Mouse (Mus musculus) brain, adult 10 weeks (tissue): ENCODE results near the gene Olfr1295. TPM values are rescaled to one million over a fixed set of nuclear protein-coding genes. Genes with fewer than 3 reads are reported as not detected.

Experiments used
- polyA plus RNA-seq: library from polyadenylated mRNA; stranded (reverse); fragments of 350-450 nt; fragmentation: Illumina TruSeq; extraction: RNeasy Lipid Tissue Mini Kit (QIAGEN cat#74804); gene quantifications from one replicate; pipeline ENCODE4 v1.2.3, GENCODE M21; 2015; ENCODE audit warnings: low read depth, low replicate concordance

Gene Olfr1295
- polyA plus RNA-seq: not detected

DNA sequence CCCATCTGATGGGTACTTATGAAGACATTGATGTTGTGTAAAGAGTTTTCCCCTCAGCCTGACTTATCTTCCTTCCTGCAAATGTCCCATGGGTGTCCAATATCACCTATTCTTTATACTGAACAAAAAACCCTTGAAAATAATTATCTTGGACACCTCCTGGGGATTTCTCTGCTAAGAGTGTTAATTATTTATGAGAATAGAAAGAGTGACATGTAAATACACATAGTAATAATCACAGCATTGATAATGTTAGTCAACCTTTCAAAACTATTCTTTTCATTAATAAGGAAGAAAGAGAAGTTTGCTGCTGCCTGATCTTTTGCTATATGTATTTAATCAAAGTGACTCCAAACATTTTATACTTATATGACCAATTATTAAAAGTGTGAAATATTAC lies at the start of gene Olfr1295:
Olfr1295 (minus strand) TSS at position 101 of the 400 bp plus-strand sequence.

DNA sequence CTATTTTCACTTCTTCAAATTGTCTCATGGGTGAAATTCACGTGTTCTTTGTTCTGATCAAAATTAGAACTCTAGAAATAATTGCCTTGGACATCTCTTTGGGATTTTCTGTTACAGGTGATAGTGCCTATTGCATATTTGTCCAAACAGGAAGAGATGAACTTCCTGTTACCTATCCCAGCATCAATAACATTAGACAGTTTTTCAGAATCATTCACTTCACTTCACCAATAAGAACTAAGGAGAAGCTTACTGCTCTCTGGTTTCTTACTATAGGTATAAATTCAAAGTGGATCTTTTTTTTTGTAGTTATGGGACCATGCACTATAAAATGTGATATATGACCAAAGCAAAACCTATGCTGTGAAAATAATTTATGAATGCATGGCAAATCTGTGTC lies 29.3 kb downstream of the Olfr1295 start, which contains the start of gene Olfr1294:
Olfr1294 (minus strand) TSS at position 101 of the 400 bp plus-strand sequence.

DNA sequence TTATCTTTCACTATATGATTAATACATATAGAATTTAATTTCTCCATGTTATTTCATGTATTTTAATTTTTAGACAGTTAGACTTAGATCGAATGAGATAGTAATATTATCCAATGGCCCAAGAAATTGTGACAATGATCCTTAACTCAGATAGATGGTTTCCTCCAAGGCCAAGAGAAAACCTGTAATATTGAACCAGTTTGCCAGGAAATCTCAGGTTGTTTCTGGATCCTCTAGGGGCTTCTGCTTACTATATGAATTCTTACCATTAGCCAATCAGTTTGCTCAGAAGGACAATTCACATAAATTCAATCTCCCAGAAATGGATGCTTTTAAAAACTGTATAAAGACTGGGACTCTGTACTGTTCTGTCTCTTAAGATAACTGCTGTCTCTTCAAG lies 44.6 kb downstream of the Olfr1295 start, which contains the start of gene Olfr1293-ps:
Olfr1293-ps (plus strand) TSS at position 301 of the 400 bp plus-strand sequence.

Other genes with a start within 250 kb of the Olfr1295 start
- not detected for gene Olfr1281, start 243.2 kb downstream of the Olfr1295 start, polyA plus RNA-seq
- gene Olfr1282, start 233.6 kb downstream of the Olfr1295 start, polyA plus RNA-seq: not detected
- not detected for gene Olfr1283, start 202.9 kb downstream of the Olfr1295 start, polyA plus RNA-seq
- gene Olfr1284, start 194.2 kb downstream of the Olfr1295 start, polyA plus RNA-seq: not detected
- not detected for gene Olfr1286, start 146.6 kb downstream of the Olfr1295 start, polyA plus RNA-seq
- gene Olfr1287, start 120.5 kb downstream of the Olfr1295 start, polyA plus RNA-seq: not detected
- not detected for gene Olfr1288, start 95.6 kb downstream of the Olfr1295 start, polyA plus RNA-seq
- gene Olfr1289, start 88.9 kb downstream of the Olfr1295 start, polyA plus RNA-seq: not detected
- gene Olfr1290, start 75.9 kb downstream of the Olfr1295 start, polyA plus RNA-seq: not detected
- gene Olfr1291-ps1, start 72.5 kb downstream of the Olfr1295 start, polyA plus RNA-seq: not detected
- not detected for gene Olfr1293-ps, start 44.5 kb downstream of the Olfr1295 start, polyA plus RNA-seq
- gene Olfr1294, start 29.4 kb downstream of the Olfr1295 start, polyA plus RNA-seq: not detected
- gene Olfr1297, start 56.8 kb upstream of the Olfr1295 start, polyA plus RNA-seq: not detected
- not detected for gene Olfr1298, start 79.5 kb upstream of the Olfr1295 start, polyA plus RNA-seq
- gene Olfr1299, start 91.7 kb upstream of the Olfr1295 start, polyA plus RNA-seq: not detected
- gene Olfr1301, start 181.3 kb upstream of the Olfr1295 start, polyA plus RNA-seq: not detected
- gene Olfr1302, start 207.7 kb upstream of the Olfr1295 start, polyA plus RNA-seq: not detected